ENCODE assay signal across 29 mouse cellular contexts in genomic region chr9:90388401-90388800, GRCm38 (mm10).
DNase-seq lines count a peak whose midpoint lies in the region; ATAC-seq and TF ChIP-seq lines count a peak whose summit lies in the region.
"Had no signal": no experiment of that assay in that cellular context is flagged by ENCODE, and none has a peak within 500 bp of the region (broad histone marks: within the 10 kb centered on the region; RNA-seq: fewer than 3 reads in every experiment).

No protein-coding gene starts in this region.

- H3K27ac ChIP-seq in liver, adult 2 months (replicated peaks; ENCODE audit: insufficient read depth, low read depth, low read length): no peak overlapping the region
- H3K27ac ChIP-seq in liver, postnatal 0 days (ENCODE audit: low read depth): no peak overlapping the region
- H3K27ac ChIP-seq: embryonic facial prominence, embryonic 13.5 days; embryonic facial prominence, embryonic 15.5 days; forebrain, embryonic 10.5 days; forebrain, embryonic 13.5 days; forebrain, embryonic 15.5 days had no signal

- H3K9me3 ChIP-seq in liver, postnatal 0 days (ENCODE audit: low read length): no peaks in the 10 kb centered on the region
- H3K9me3 ChIP-seq: embryonic facial prominence, embryonic 13.5 days; embryonic facial prominence, embryonic 15.5 days; forebrain, embryonic 10.5 days; forebrain, embryonic 13.5 days; forebrain, embryonic 15.5 days; G1E had no signal

- TF ChIP-seq EP300 in liver, postnatal 0 days (IDR thresholded peaks at IDR 0.05; ENCODE audit: low read depth): no peak

- no peaks in the 10 kb centered on the region for H3K27me3 ChIP-seq in liver, adult 2 months (ENCODE audit: control insufficient read depth, insufficient read depth, low read length)
- H3K27me3 ChIP-seq in liver, postnatal 0 days (ENCODE audit: insufficient read depth, low read length): no peaks in the 10 kb centered on the region
- H3K27me3 ChIP-seq: CH12.LX; embryonic facial prominence, embryonic 13.5 days; embryonic facial prominence, embryonic 15.5 days; forebrain, embryonic 13.5 days; forebrain, embryonic 15.5 days had no signal

- 48% methylated on average over 2 of the region's 2 CpGs for WGBS in liver, adult 2 months
- WGBS in liver, postnatal 0 days (ENCODE audit: insufficient replicate concordance): 48% methylated on average over 2 of the region's 2 CpGs

- H3K79me2 ChIP-seq in liver, adult 2 months (ENCODE audit: control insufficient read depth, insufficient read depth, low read length): no peaks in the 10 kb centered on the region; the same call in 1 of the 2 replicates

- no peaks in the 10 kb centered on the region for H3K36me3 ChIP-seq in liver, adult 2 months (ENCODE audit: control insufficient read depth, insufficient read depth, low read length)
- no peaks in the 10 kb centered on the region for H3K36me3 ChIP-seq in liver, postnatal 0 days (replicated peaks; ENCODE audit: insufficient read depth, low read length)
- H3K36me3 ChIP-seq: embryonic facial prominence, embryonic 13.5 days; embryonic facial prominence, embryonic 15.5 days; forebrain, embryonic 10.5 days; forebrain, embryonic 15.5 days; G1E had no signal

- H3K4me3 ChIP-seq in liver, adult 2 months (ENCODE audit: insufficient read depth, low read depth, low read length): no peak overlapping the region
- H3K4me3 ChIP-seq in liver, postnatal 0 days (ENCODE audit: low read depth, low read length): no peak overlapping the region
- H3K4me3 ChIP-seq: embryonic facial prominence, embryonic 13.5 days; embryonic facial prominence, embryonic 15.5 days; erythroblast, embryonic 14.5 days; forebrain, embryonic 10.5 days; forebrain, embryonic 13.5 days; forebrain, embryonic 15.5 days had no signal

- no peak for TF ChIP-seq CTCF in liver, adult 2 months (IDR thresholded peaks at IDR 0.05; ENCODE audit: low read depth, low read length)
- no peak for TF ChIP-seq CTCF in liver, postnatal 0 days (IDR thresholded peaks at IDR 0.05; ENCODE audit: low read depth)

- no peaks in the 10 kb centered on the region for H3K4me1 ChIP-seq in liver, adult 2 months (ENCODE audit: control insufficient read depth, insufficient read depth, low read length)
- no peaks in the 10 kb centered on the region for H3K4me1 ChIP-seq in liver, postnatal 0 days (ENCODE audit: insufficient read depth)
- H3K4me1 ChIP-seq: embryonic facial prominence, embryonic 13.5 days; embryonic facial prominence, embryonic 15.5 days; forebrain, embryonic 10.5 days; forebrain, embryonic 13.5 days; forebrain, embryonic 15.5 days had no signal

- TF ChIP-seq POLR2A in liver, adult 2 months (IDR thresholded peaks at IDR 0.05; ENCODE audit: extremely low read depth, insufficient read depth, low read length): no peak

- no peak overlapping the region for H3K9ac ChIP-seq in liver, adult 2 months (ENCODE audit: low read depth, low read length)
- no peak overlapping the region for H3K9ac ChIP-seq in liver, postnatal 0 days (replicated peaks)
- H3K9ac ChIP-seq: embryonic facial prominence, embryonic 13.5 days; embryonic facial prominence, embryonic 15.5 days; forebrain, embryonic 13.5 days; forebrain, embryonic 15.5 days; forebrain, postnatal 0 days had no signal

- no peak overlapping the region for H3K4me2 ChIP-seq in liver, postnatal 0 days (ENCODE audit: low read depth, low read length)
- H3K4me2 ChIP-seq: embryonic facial prominence, embryonic 13.5 days; embryonic facial prominence, embryonic 15.5 days; forebrain, embryonic 13.5 days; forebrain, embryonic 15.5 days had no signal

- ATAC-seq in liver, postnatal 0 days: no peak
- ATAC-seq: activated CD4-positive, CD25-positive, alpha-beta regulatory T cell, adult 4 months; CD4-positive, CD25-positive, alpha-beta regulatory T cell, adult 4 months; forebrain, embryonic 13.5 days; forebrain, embryonic 15.5 days; forebrain, postnatal 0 days; Patski had no signal

- peak; percentile 77 for DNase-seq in liver, adult 2 months (ENCODE audit: extremely low read depth, low read depth, low spot score)
- no peak for DNase-seq in liver, postnatal 0 days
- peak; percentile 25 for DNase-seq in fibroblast of lung, adult 2 months (ENCODE audit: low read depth)
- peak; percentile 6 for DNase-seq in skeletal muscle tissue, adult 2 months (ENCODE audit: low read depth, low spot score)
- DNase-seq in thymus, postnatal 25 days: no peak
- no peak for DNase-seq in heart, adult 11 months
- DNase-seq: adrenal gland, adult 2 months; adrenal gland, postnatal 10 days; adrenal gland, postnatal 25 days; B cell, adult 2 months; cerebellum, adult 11 months; cerebellum, adult 18-20 months; cerebellum, adult 8-10 months; cerebellum, adult 9-11 months; cerebellum, postnatal 14 days; cerebellum, postnatal 36 days; embryo, embryonic 11 days; forebrain, postnatal 0 days had no signal

Comparison
In these comparisons a context has a peak if more than half of its experiments do, and no peak if none do; other contexts are left out.
1. DNase-seq: peak in liver, adult 2 months (single experiment), fibroblast of lung, adult 2 months (single experiment) and skeletal muscle tissue, adult 2 months (single experiment); none in liver, postnatal 0 days (single experiment), thymus, postnatal 25 days (single experiment) and heart, adult 11 months (single experiment).